Mouse (Mus musculus) thymus, adult 2 months (tissue): ENCODE measurements around the gene Pced1a.

Experiments used
- CTCF ChIP-seq: fragments of 200-500 bp; IDR thresholded peaks from 2 replicates; pipeline ENCODE4 v1.5.1; 2012; ENCODE audit warnings: mild to moderate bottlenecking, control low read depth, low read length, moderate library complexity, borderline replicate concordance; ENCODE audit not compliant: control insufficient read depth, poor library complexity, insufficient read depth; ENCODE audit errors: extremely low read depth
- POLR2A ChIP-seq: fragments of 200-500 bp; IDR thresholded peaks from 2 replicates; pipeline ENCODE4 v1.6.1; 2012; ENCODE audit warnings: mild to moderate bottlenecking, low read length, control low read depth, moderate library complexity; ENCODE audit not compliant: control insufficient read depth, poor library complexity, insufficient read depth; ENCODE audit errors: extremely low read depth

DNA sequence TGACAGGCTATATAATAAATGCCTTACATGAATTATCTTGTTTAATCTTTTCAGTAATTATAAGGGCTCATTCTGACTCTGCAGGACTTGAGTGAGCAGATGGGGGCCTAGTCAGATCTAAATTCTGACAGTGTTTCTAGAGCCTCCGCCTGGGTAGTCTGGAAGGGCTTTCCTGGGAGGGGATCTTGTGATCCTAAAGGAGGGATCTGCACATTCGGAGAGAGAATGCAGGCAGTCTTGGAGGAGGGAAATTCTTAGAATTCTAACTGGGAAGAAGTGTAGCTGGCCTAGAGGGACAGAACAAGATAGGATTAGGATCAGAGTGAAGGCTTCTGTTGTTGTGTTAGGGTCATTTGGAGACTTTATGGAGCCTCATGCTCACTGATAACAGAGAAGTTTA is 27.8 kb upstream of the Pced1a start:
- no peak for TF ChIP-seq CTCF
- no peak for TF ChIP-seq POLR2A
